Mouse (Mus musculus) lung, postnatal 0 days (tissue): ENCODE results near the gene Camp. TPM values are rescaled to one million over a fixed set of nuclear protein-coding genes. Genes with fewer than 3 reads are reported as not detected.

Experiments
- ATAC-seq: fragments of 200-750 bp; cut with Nextera tagmentation; 2 replicates; pipeline ENCODE4 v1.8.0; 2017; ENCODE audit warnings: moderate library complexity
- DNase-seq: peaks from one replicate; pipeline ENCODE4 v3.0.0-alpha.2; 2016; ENCODE audit warnings: low spot score
- H3K27ac ChIP-seq: fragments of 300-500 bp; sonication (generic); 2 replicates; pipeline ENCODE4 v1.5.1; 2014; ENCODE audit warnings: antibody characterized with exemption, mild to moderate bottlenecking, low read length, mixed read lengths
- H3K27me3 ChIP-seq: fragments of 300-500 bp; sonication (generic); replicated peaks from 2 replicates; pipeline ENCODE4 v1.6.1; 2014; ENCODE audit warnings: low read length, mixed read lengths; ENCODE audit not compliant: insufficient read depth
- H3K36me3 ChIP-seq: fragments of 300-500 bp; sonication (generic); 2 replicates; pipeline ENCODE4 v1.6.1; 2014; ENCODE audit warnings: low read length, mixed read lengths; ENCODE audit not compliant: insufficient read depth
- H3K4me1 ChIP-seq: fragments of 300-500 bp; sonication (generic); 2 replicates; pipeline ENCODE4 v1.6.1; 2014; ENCODE audit warnings: antibody characterized with exemption, low read depth, low read length, mixed read lengths; ENCODE audit not compliant: insufficient read depth
- H3K4me2 ChIP-seq: fragments of 300-500 bp; sonication (generic); replicated peaks from 2 replicates; pipeline ENCODE4 v1.6.1; 2014; ENCODE audit warnings: low read depth, mild to moderate bottlenecking, low read length, moderate library complexity, mixed read lengths
- H3K4me3 ChIP-seq: fragments of 300-500 bp; sonication (generic); 2 replicates; pipeline ENCODE4 v1.5.1; 2014; ENCODE audit warnings: low read depth, low read length
- H3K9ac ChIP-seq: fragments of 300-500 bp; sonication (generic); replicated peaks from 2 replicates; pipeline ENCODE4 v1.6.1; 2014; ENCODE audit warnings: low read depth, mild to moderate bottlenecking
- H3K9me3 ChIP-seq: fragments of 300-500 bp; sonication (generic); 2 replicates; pipeline ENCODE4 v1.6.1; 2016; ENCODE audit warnings: low read length, mixed read lengths
- CTCF ChIP-seq: IDR thresholded peaks from 2 replicates; pipeline ENCODE4 v1.5.1; 2016; ENCODE audit warnings: antibody characterized with exemption, mild to moderate bottlenecking
- EP300 ChIP-seq: IDR thresholded peaks from 2 replicates; pipeline ENCODE4 v1.6.1; 2016; ENCODE audit warnings: antibody characterized with exemption, mild to moderate bottlenecking, control low read depth
- WGBS: fragments of 180-500 bp; shearing (Covaris S2); extraction: QIAGEN DNeasy Blood & Tissue Kit; methylation state at CpG from one replicate; pipeline ENCODE4 v1.1.7; 2014; 5-methylcytosine and 5-hydroxymethylcytosine counted together
- polyA plus RNA-seq: library from polyadenylated mRNA; unstranded; fragments of >200 nt; fragmentation: Nextera tagmentation; extraction: Ambion mirVana; gene quantifications from 2 replicates; pipeline ENCODE4 v1.2.1, GENCODE M21; 2015

Camp gene
- polyA plus RNA-seq: 10.3 and 13.1 TPM in 2 replicates

GRCm38 (mm10) chr9:109849312-109849758, at the start of gene Camp:
TSS of gene Camp (minus strand) at chr9:109849617.
- DNase-seq: peak; percentile 90
- WGBS: 35% methylated on average over 6 of the region's 6 CpGs
- peak; percentile 91 for ATAC-seq

GRCm38 (mm10) chr9:109898027-109898426, 48.6 kb upstream of the Camp start:
- TF ChIP-seq EP300: no peak
- TF ChIP-seq CTCF: no peak
- H3K36me3 ChIP-seq: no peaks in the 10 kb centered on the region
- peak; percentile 30 for DNase-seq
- no peak overlapping the region for H3K27ac ChIP-seq
- whole genome bisulfite sequencing: 35% methylated on average over 2 of the region's 2 CpGs
- no peaks in the 10 kb centered on the region for H3K9me3 ChIP-seq
- peak; percentile 9; the same call in 1 of the 2 replicates for ATAC-seq
- H3K27me3 ChIP-seq: no peaks in the 10 kb centered on the region
- H3K4me2 ChIP-seq: no peak overlapping the region
- no peaks in the 10 kb centered on the region for H3K4me1 ChIP-seq
- H3K9ac ChIP-seq: no peak overlapping the region
- no peak overlapping the region for H3K4me3 ChIP-seq

More at GRCm38 (mm10) chr9:109849312-109849758, at the start of gene Camp:
- no peak within 1 kb of the TSS for H3K9ac ChIP-seq
- peak; percentile 59 for TF ChIP-seq CTCF
- no peak for TF ChIP-seq EP300
- no peak within 1 kb of the TSS for H3K4me3 ChIP-seq
- H3K9me3 ChIP-seq: no peaks in the 10 kb centered on the region
- no peak within 1 kb of the TSS for H3K27ac ChIP-seq
- H3K4me2 ChIP-seq: no peak within 1 kb of the TSS
- H3K4me1 ChIP-seq: peaks cover 7% of the 10 kb centered on the region; the same call in 1 of the 2 replicates
- no peaks in the 10 kb centered on the region for H3K36me3 ChIP-seq
- no peaks in the 10 kb centered on the region for H3K27me3 ChIP-seq

- Histone ChIP-seq H3K9ac (no peak overlapping the region), H3K4me3 (no peak overlapping the region), H3K4me1 (no peaks in the 10 kb centered on the region), H3K27ac (no peak overlapping the region), H3K9me3 (no peaks in the 10 kb centered on the region), H3K27me3 (no peaks in the 10 kb centered on the region), H3K36me3 (peaks cover 9% of the 10 kb centered on the region; the same call in 1 of the 2 replicates), H3K4me2 (no peak overlapping the region)
- TF ChIP-seq CTCF (no peak), EP300 (no peak)
- ATAC-seq: no peak
- DNase-seq: no peak
- WGBS: 78% methylated on average over 8 of the region's 8 CpGs
Measured at GRCm38 (mm10) chr9:109896253-109897150, 47.1 kb upstream of the Camp start.

- Histone ChIP-seq H3K4me2 (no peak overlapping the region), H3K9me3 (no peaks in the 10 kb centered on the region), H3K36me3 (peaks cover 16% of the 10 kb centered on the region; the same call in 1 of the 2 replicates), H3K9ac (no peak overlapping the region), H3K27me3 (no peaks in the 10 kb centered on the region), H3K4me3 (no peak overlapping the region), H3K4me1 (no peaks in the 10 kb centered on the region), H3K27ac (no peak overlapping the region)
- 51% methylated on average over 6 of the region's 6 CpGs for WGBS
- ATAC-seq (no peak), DNase-seq (peak; percentile 54)
- no peak for TF ChIP-seq CTCF
- TF ChIP-seq EP300: no peak
Measured at GRCm38 (mm10) chr9:109895593-109895992, 46.2 kb upstream of the Camp start.

- Histone ChIP-seq H3K4me1 (no peaks in the 10 kb centered on the region), H3K9me3 (no peaks in the 10 kb centered on the region), H3K4me2 (no peak overlapping the region), H3K4me3 (no peak overlapping the region), H3K27me3 (no peaks in the 10 kb centered on the region), H3K27ac (no peak overlapping the region), H3K9ac (no peak overlapping the region), H3K36me3 (peaks cover 26% of the 10 kb centered on the region)
- WGBS: 19% methylated on average over 6 of the region's 6 CpGs
- DNase-seq (peak; percentile 92), ATAC-seq (peak; percentile 82)
- no peak for TF ChIP-seq EP300
- TF ChIP-seq CTCF: peak; percentile 93
Measured at GRCm38 (mm10) chr9:109894413-109895090, 45.1 kb upstream of the Camp start.

- no peaks in the 10 kb centered on the region for H3K4me1 ChIP-seq
- no peak overlapping the region for H3K4me3 ChIP-seq
- H3K27ac ChIP-seq: no peak overlapping the region
- DNase-seq (peak; percentile 81), ATAC-seq (peak; percentile 52)
- H3K27me3 ChIP-seq: no peaks in the 10 kb centered on the region
- WGBS: 53% methylated on average over 5 of the region's 5 CpGs
- H3K9me3 ChIP-seq: no peaks in the 10 kb centered on the region
- no peak overlapping the region for H3K4me2 ChIP-seq
- peaks cover 29% of the 10 kb centered on the region for H3K36me3 ChIP-seq
- no peak for TF ChIP-seq EP300
- TF ChIP-seq CTCF: peak; percentile 84
- H3K9ac ChIP-seq: no peak overlapping the region
Measured at GRCm38 (mm10) chr9:109892651-109893250, 43.3 kb upstream of the Camp start.
